Mouse (Mus musculus) cerebral cortex, adult 2 months (tissue): ENCODE data around the gene Olfr747.

ENCODE experiments used
- WGBS: fragments of 180-500 bp; shearing (Covaris S2); methylation state at CpG from one replicate; pipeline ENCODE4 v1.1.7; 2018; 5-methylcytosine and 5-hydroxymethylcytosine counted together

Gene Olfr747

GRCm38 (mm10) chr14:50693106-50693505 lies at the start of gene Olfr747:
Olfr747 (minus strand) TSS chr14:50693206.
- 91% methylated on average over 3 of the region's 3 CpGs for WGBS

GRCm38 (mm10) chr14:50741584-50741983 lies 48.6 kb upstream of the Olfr747 start:
- 77% methylated on average over 2 of the region's 2 CpGs for WGBS

GRCm38 (mm10) chr14:50740334-50740733 lies 47.3 kb upstream of the Olfr747 start:
- 73% methylated on average over 2 of the region's 2 CpGs for WGBS

GRCm38 (mm10) chr14:50722371-50722770 lies 29.4 kb upstream of the Olfr747 start:
- WGBS: 86% methylated on average over 3 of the region's 4 CpGs

GRCm38 (mm10) chr14:50719875-50720274 lies 26.9 kb upstream of the Olfr747 start:
- WGBS: 90% methylated on average over 15 of the region's 15 CpGs

- WGBS: 65% methylated on average over 1 of the region's 1 CpGs
These were observed 14.1 kb upstream of the Olfr747 start, which contains the start of gene Olfr748 for GRCm38 (mm10) chr14:50707073-50707472. Olfr748 (plus strand) TSS chr14:50707373.

GRCm38 (mm10) chr14:50646783-50647182 lies 46.2 kb downstream of the Olfr747 start, which contains the start of gene Olfr746:
Olfr746 (plus strand) TSS chr14:50647083.

GRCm38 (mm10) chr14:50639088-50639487 lies 53.9 kb downstream of the Olfr747 start, which contains the start of gene Olfr745:
Olfr745 (plus strand) TSS chr14:50639388.
- 97% methylated on average over 2 of the region's 2 CpGs for WGBS
